8 mouse cellular contexts compared by ENCODE assay signal in genomic region chr5:105867841-105868447, GRCm38 (mm10). TPM values are rescaled to one million over a fixed set of nuclear protein-coding genes. Genes with fewer than 3 reads are reported as not detected.
DNase-seq lines count a peak whose midpoint lies in the region; ATAC-seq lines count a peak whose summit lies in the region.

No protein-coding gene starts in this region.

- H3K4me1 ChIP-seq in neural tube, embryonic 11.5 days (ENCODE audit: control insufficient read depth, insufficient read depth, low read length) = peaks cover 5% of the 10 kb centered on the region; the same call in 1 of the 2 replicates
- H3K4me1 ChIP-seq in heart, embryonic 12.5 days (replicated peaks) = peaks cover 13% of the 10 kb centered on the region
- no peaks in the 10 kb centered on the region; the same call in 1 of the 2 replicates for H3K4me1 ChIP-seq in stomach, embryonic 14.5 days (ENCODE audit: control insufficient read depth, insufficient read depth, low read length)

- intact Hi-C loops in left cerebral cortex, postnatal 14 days (cut with DNase I) = loop anchor here (2.0 to 5.0 kb wide), 3 partner anchors 183 to 463 kb away; no protein-coding TSS in a partner anchor

- no peaks in the 10 kb centered on the region for H3K36me3 ChIP-seq in neural tube, embryonic 11.5 days (ENCODE audit: control insufficient read depth, insufficient read depth, low read length)
- H3K36me3 ChIP-seq in heart, embryonic 12.5 days = no peaks in the 10 kb centered on the region
- no peaks in the 10 kb centered on the region for H3K36me3 ChIP-seq in stomach, embryonic 14.5 days (ENCODE audit: control insufficient read depth, insufficient read depth, low read length)

- H3K9ac ChIP-seq in neural tube, embryonic 11.5 days (ENCODE audit: low read length) = no peak overlapping the region
- H3K9ac ChIP-seq in heart, embryonic 12.5 days = no peak overlapping the region
- no peak overlapping the region for H3K9ac ChIP-seq in stomach, embryonic 14.5 days (replicated peaks; ENCODE audit: low read depth, low read length)

- DNase-seq in neural tube, embryonic 11.5 days (ENCODE audit: low spot score) = peak; percentile 35
- DNase-seq in neural tube, embryonic 10.5 days (ENCODE audit: extremely low spot score, low spot score) = no peak
- DNase-seq in kidney, postnatal 25 days = peak; percentile 74 to 80
- DNase-seq in left cerebral cortex, postnatal 14 days (ENCODE audit: low spot score in 2 of 2) = no peak
- DNase-seq in layer of hippocampus, postnatal 14 days (ENCODE audit: low spot score in 2 of 2) = no peak
- no peak for DNase-seq in testis, postnatal 14 days (ENCODE audit: low spot score)

- WGBS in neural tube, embryonic 11.5 days = 77% methylated on average over 16 of the region's 16 CpGs
- WGBS in heart, embryonic 12.5 days = 56% methylated on average over 16 of the region's 16 CpGs
- WGBS in stomach, embryonic 14.5 days = 62% methylated on average over 16 of the region's 16 CpGs

- no peak overlapping the region for H3K27ac ChIP-seq in neural tube, embryonic 11.5 days (ENCODE audit: low read depth, low read length)
- H3K27ac ChIP-seq in heart, embryonic 12.5 days (ENCODE audit: poor library complexity, severe bottlenecking) = peak overlapping the region; percentile 48
- no peak overlapping the region for H3K27ac ChIP-seq in stomach, embryonic 14.5 days (ENCODE audit: low read length)

- H3K9me3 ChIP-seq in neural tube, embryonic 11.5 days (ENCODE audit: control insufficient read depth, low read length) = no peaks in the 10 kb centered on the region
- no peaks in the 10 kb centered on the region for H3K9me3 ChIP-seq in heart, embryonic 12.5 days (replicated peaks)
- H3K9me3 ChIP-seq in stomach, embryonic 14.5 days (ENCODE audit: control insufficient read depth, low read depth, low read length) = no peaks in the 10 kb centered on the region

- peak; percentile 81 for ATAC-seq in neural tube, embryonic 11.5 days (ENCODE audit: insufficient read depth, low FRiP score, low TSS enrichment)
- peak; percentile 68; the same call in 1 of the 2 replicates for ATAC-seq in heart, embryonic 12.5 days (ENCODE audit: insufficient number of reproducible peaks, low FRiP score)
- peak; percentile 28; the same call in 1 of the 2 replicates for ATAC-seq in stomach, embryonic 14.5 days (ENCODE audit: insufficient number of reproducible peaks, insufficient read depth, low FRiP score, low read depth)

- H3K4me2 ChIP-seq in neural tube, embryonic 11.5 days (ENCODE audit: low read depth) = no peak overlapping the region
- peak overlapping the region; percentile 7; the same call in 1 of the 2 replicates for H3K4me2 ChIP-seq in heart, embryonic 12.5 days
- no peak overlapping the region for H3K4me2 ChIP-seq in stomach, embryonic 14.5 days (replicated peaks; ENCODE audit: low read depth, low read length)

- H3K4me3 ChIP-seq in neural tube, embryonic 11.5 days (ENCODE audit: low read depth, low read length) = no peak overlapping the region
- H3K4me3 ChIP-seq in heart, embryonic 12.5 days = no peak overlapping the region
- H3K4me3 ChIP-seq in stomach, embryonic 14.5 days (ENCODE audit: low read depth, low read length) = no peak overlapping the region

- no peaks in the 10 kb centered on the region for H3K27me3 ChIP-seq in neural tube, embryonic 11.5 days (ENCODE audit: control insufficient read depth, insufficient read depth, low read length)
- H3K27me3 ChIP-seq in heart, embryonic 12.5 days (replicated peaks) = peaks cover 16% of the 10 kb centered on the region; the same call in 1 of the 2 replicates
- H3K27me3 ChIP-seq in stomach, embryonic 14.5 days (ENCODE audit: control insufficient read depth, insufficient read depth, low read length) = no peaks in the 10 kb centered on the region

RNA-seq across cellular contexts. Expression of gene Zfp326, which starts 8.4 kb away (rescaled TPM):
- polyA plus RNA-seq in neural tube, embryonic 11.5 days (2014; fragmentation: Nextera tagmentation; extraction: Ambion mirVana) = 38.1 and 42.7 TPM in 2 replicates
- 35.6 and 36.7 TPM in 2 replicates for polyA plus RNA-seq in heart, embryonic 12.5 days (2016; fragmentation: Nextera tagmentation; extraction: Ambion mirVana)
- polyA plus RNA-seq in stomach, embryonic 14.5 days (2014; fragmentation: Nextera tagmentation; extraction: Ambion mirVana) = 53.4 and 53.8 TPM in 2 replicates
- total RNA-seq in left cerebral cortex, postnatal 14 days (2021) = 10 to 100 TPM; 37.0 to 40.0 TPM
- 10 to 100 TPM; 34.9 to 38.6 TPM for total RNA-seq in layer of hippocampus, postnatal 14 days (2021)

Comparison
In these comparisons a context has a peak if more than half of its experiments do, and no peak if none do; other contexts are left out.
1. DNase-seq: peak in neural tube, embryonic 11.5 days (single experiment) and kidney, postnatal 25 days (2 of 2); none in neural tube, embryonic 10.5 days (single experiment), left cerebral cortex, postnatal 14 days (0 of 2), layer of hippocampus, postnatal 14 days (0 of 2) and testis, postnatal 14 days (single experiment).
2. ATAC-seq: peak in every context shown above with its lines; median percentile 81 in neural tube, embryonic 11.5 days; 68 in heart, embryonic 12.5 days; 28 in stomach, embryonic 14.5 days.